Mouse (Mus musculus) CH12.LX (cell line): ENCODE data around the gene Tmem176b.

ENCODE experiments used
- CTCF ChIP-seq, 2 experiments: IDR thresholded peaks in 1 of 2; conservative IDR thresholded peaks in 1 of 2; 2 replicates each; pipeline ENCODE4 v1.5.1; 2011 to 2012; ENCODE audit warnings: low read depth in 2 of 2, low read length in 2 of 2, improper control_type of control experiment in 1 of 2, inconsistent platforms in 1 of 2, mild to moderate bottlenecking in 1 of 2, moderate library complexity in 1 of 2
- EP300 ChIP-seq: IDR thresholded peaks from 2 replicates; pipeline ENCODE4 v1.6.1; 2011; ENCODE audit warnings: low read length, improper control_type of control experiment
- GABPA ChIP-seq: IDR thresholded peaks from 2 replicates; pipeline ENCODE4 v1.6.1; 2012; ENCODE audit warnings: low read depth, low read length, improper control_type of control experiment, inconsistent platforms; ENCODE audit not compliant: insufficient replicate concordance
- MAX ChIP-seq: IDR thresholded peaks from 2 replicates; pipeline ENCODE4 v1.6.1; 2011; ENCODE audit warnings: low read length, improper control_type of control experiment
- POLR2A ChIP-seq: IDR thresholded peaks from 2 replicates; pipeline ENCODE4 v1.6.1; 2011; ENCODE audit warnings: low read depth, mild to moderate bottlenecking, improper control_type of control experiment, low read length
- USF1 ChIP-seq: IDR thresholded peaks from 2 replicates; pipeline ENCODE4 v1.6.1; 2014; ENCODE audit warnings: low read depth, mild to moderate bottlenecking, inconsistent platforms, low read length, improper control_type of control experiment
- ZC3H11A ChIP-seq: IDR thresholded peaks from 2 replicates; pipeline ENCODE4 v1.6.1; 2012; ENCODE audit warnings: low read depth, mild to moderate bottlenecking, inconsistent platforms, low read length, improper control_type of control experiment

DNA sequence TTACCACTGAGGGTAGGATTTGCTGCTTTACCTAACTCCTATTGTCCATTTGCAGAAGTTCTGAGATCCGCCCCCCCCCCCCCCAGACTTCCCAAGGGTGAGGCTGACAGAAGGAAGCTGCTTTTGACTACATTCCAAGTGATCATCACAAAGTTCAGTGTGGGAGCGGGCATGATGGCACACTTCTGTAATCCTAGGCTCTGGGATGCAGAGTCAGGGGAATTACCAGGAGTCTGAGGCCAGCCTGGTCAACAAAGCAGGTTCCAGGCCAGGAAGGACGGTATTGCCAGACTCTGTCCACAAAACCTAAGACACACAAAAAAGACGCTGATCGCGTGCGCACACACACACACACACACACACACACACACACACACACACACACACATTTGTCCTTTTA is 22.2 kb upstream of the Tmem176b start:
- TF ChIP-seq POLR2A (no peak), CTCF (conservative IDR thresholded peaks at IDR 0.05 in 1 of 2, IDR thresholded peaks at IDR 0.05 in 1 of 2; ENCODE audit: low read depth in 2 of 2, low read length in 2 of 2) (no peak), GABPA (no peak), EP300 (no peak), USF1 (no peak), ZC3H11A (no peak), MAX (no peak)
